Mouse (Mus musculus): ENCODE measurements around the gene Zfp641.

DNA sequence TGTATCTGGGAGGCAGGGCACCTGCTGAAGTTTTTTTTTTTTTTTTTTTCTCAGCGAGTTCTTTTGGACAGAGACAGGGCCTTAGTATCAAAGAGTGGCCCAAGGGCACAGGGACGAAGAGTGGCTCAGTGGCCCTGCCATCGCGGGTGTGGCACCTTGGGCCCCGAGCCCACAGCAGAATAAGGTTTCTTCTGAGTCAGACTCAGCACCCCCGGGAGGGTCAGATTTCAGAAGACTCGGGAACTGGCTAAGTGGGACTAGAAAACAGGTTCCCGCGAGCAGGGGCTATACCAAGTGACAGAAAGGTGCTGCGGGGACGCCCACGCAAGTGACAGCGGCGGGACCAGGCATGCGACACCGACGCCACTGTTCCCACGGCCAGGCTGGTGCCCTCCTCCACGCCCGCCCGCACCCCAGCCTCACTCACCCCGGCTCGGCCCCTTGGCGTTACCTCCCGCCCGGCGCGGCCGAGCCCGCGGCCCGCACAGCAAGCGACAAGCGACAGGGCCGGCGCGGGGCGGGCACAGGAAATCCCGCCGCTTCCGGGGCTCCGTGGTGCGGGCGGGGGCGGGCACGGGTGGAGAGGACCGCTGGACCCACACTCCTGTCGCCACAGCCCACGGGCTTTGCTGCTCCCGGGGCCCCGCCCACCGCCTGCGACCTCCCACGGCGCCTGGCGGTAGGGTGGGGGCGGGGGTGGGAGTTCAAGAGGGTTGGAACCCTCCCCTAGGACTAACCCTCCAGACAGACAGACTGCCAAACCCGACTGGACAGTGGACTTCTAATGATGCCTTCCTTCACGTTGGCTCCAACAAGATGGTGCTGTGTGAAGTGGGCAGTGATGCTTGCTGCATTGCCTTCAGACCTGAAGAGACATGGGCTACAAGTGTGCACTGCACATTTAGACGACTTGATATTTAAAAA lies at the start of gene Zfp641:
- TF ChIP-seq POLR2A (IDR thresholded peaks at IDR 0.05; ENCODE audit: insufficient read length, low read depth) (no peak), SRF (IDR thresholded peaks at IDR 0.05; ENCODE audit: control insufficient read depth, insufficient read length, low read depth) (no peak), TCF12 (IDR thresholded peaks at IDR 0.05; ENCODE audit: insufficient read depth, poor library complexity, severe bottlenecking) (no peak)

Measured in myocyte (in vitro differentiated cells).